Mouse (Mus musculus) hindbrain, embryonic 14.5 days (tissue): ENCODE data around the gene Trpm1. TPM values are rescaled to one million over a fixed set of nuclear protein-coding genes. Genes with fewer than 3 reads are reported as not detected.
A peak's percentile ranks its signal among the peaks of the same experiment; 100 is the strongest.

Source experiments
- ATAC-seq: fragments of 200-750 bp; cut with Nextera tagmentation; 2 replicates; pipeline ENCODE4 v1.8.0; 2017; ENCODE audit warnings: moderate number of reproducible peaks, mild to moderate bottlenecking, moderate TSS enrichment, moderate library complexity; ENCODE audit not compliant: low FRiP score
- DNase-seq: peaks from one replicate; pipeline ENCODE4 v3.0.0-alpha.2; 2015; ENCODE audit warnings: low spot score
- H3K27ac ChIP-seq: fragments of 300-500 bp; sonication (generic); 2 replicates; pipeline ENCODE4 v1.5.1; 2014; ENCODE audit warnings: mild to moderate bottlenecking, moderate library complexity
- H3K27me3 ChIP-seq: fragments of 300-500 bp; sonication (generic); 2 replicates; pipeline ENCODE4 v1.6.1; 2014; ENCODE audit warnings: mild to moderate bottlenecking, low read length, mixed read lengths; ENCODE audit not compliant: control insufficient read depth, insufficient read depth
- H3K36me3 ChIP-seq: fragments of 300-500 bp; sonication (generic); replicated peaks from 2 replicates; pipeline ENCODE4 v1.6.1; 2014; ENCODE audit not compliant: control insufficient read depth, insufficient read depth
- H3K4me1 ChIP-seq: fragments of 300-500 bp; sonication (generic); replicated peaks from 2 replicates; pipeline ENCODE4 v1.6.1; 2014; ENCODE audit warnings: antibody characterized with exemption, low read length, mixed read lengths; ENCODE audit not compliant: control insufficient read depth, insufficient read depth
- H3K4me2 ChIP-seq: fragments of 300-500 bp; sonication (generic); replicated peaks from 2 replicates; pipeline ENCODE4 v1.6.1; 2014; ENCODE audit warnings: mild to moderate bottlenecking, moderate library complexity
- H3K4me3 ChIP-seq: fragments of 300-500 bp; sonication (generic); replicated peaks from 2 replicates; pipeline ENCODE4 v1.5.1; 2014; ENCODE audit warnings: mild to moderate bottlenecking, low read length
- H3K9ac ChIP-seq: fragments of 300-500 bp; sonication (generic); 2 replicates; pipeline ENCODE4 v1.6.1; 2014
- H3K9me3 ChIP-seq: fragments of 300-500 bp; sonication (generic); 2 replicates; pipeline ENCODE4 v1.6.1; 2016; ENCODE audit warnings: low read length; ENCODE audit not compliant: control insufficient read depth
- WGBS: fragments of 180-500 bp; shearing (Covaris S2); extraction: QIAGEN DNeasy Blood & Tissue Kit; methylation state at CpG from one replicate; pipeline ENCODE4 v1.1.7; 2014; 5-methylcytosine and 5-hydroxymethylcytosine counted together
- polyA plus RNA-seq: library from polyadenylated mRNA; unstranded; fragments of >200 nt; fragmentation: Nextera tagmentation; extraction: Ambion mirVana; gene quantifications from 2 replicates; pipeline ENCODE4 v1.2.1, GENCODE M21; 2014

Trpm1 gene
- polyA plus RNA-seq, 1 experiment from 2014 or later, result 0.12 TPM

- no peak overlapping the region for H3K9ac ChIP-seq
- no peak overlapping the region for H3K27ac ChIP-seq
- H3K27me3 ChIP-seq, result no peaks in the 10 kb centered on the region
- no peaks in the 10 kb centered on the region for H3K36me3 ChIP-seq
- H3K4me1 ChIP-seq, result no peaks in the 10 kb centered on the region
- no peak for DNase-seq
- H3K4me2 ChIP-seq, result no peak overlapping the region
- H3K9me3 ChIP-seq, result no peaks in the 10 kb centered on the region
- H3K4me3 ChIP-seq, result no peak overlapping the region
- ATAC-seq, result no peak
- 70% methylated on average over 14 of the region's 14 CpGs for WGBS
Measured at GRCm38 (mm10) chr7:64192261-64192943, 38.8 kb downstream of the Trpm1 start.

GRCm38 (mm10) chr7:64193476-64193875, 39.8 kb downstream of the Trpm1 start:
- WGBS, result 45% methylated on average over 5 of the region's 5 CpGs
- no peak for DNase-seq

DNA sequence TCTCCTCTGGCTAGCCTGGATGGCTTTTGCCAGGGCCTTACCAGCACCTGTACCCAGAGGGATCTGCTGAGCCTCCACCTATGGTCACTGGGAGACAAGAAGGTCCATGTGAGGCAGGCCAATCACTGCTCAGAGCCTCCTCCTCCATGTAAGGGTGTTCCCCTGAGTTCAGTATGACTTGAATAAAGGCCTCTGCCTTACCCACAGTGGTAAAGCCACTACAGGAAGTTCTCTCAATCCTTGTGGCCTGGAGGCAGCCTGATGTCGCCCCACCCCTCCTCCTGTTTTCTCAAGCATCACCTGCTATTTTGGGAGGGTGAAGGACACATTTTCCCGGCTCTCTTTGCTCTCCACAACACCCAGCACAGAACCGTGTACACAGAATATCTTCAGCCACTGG, 42.5 kb downstream of the Trpm1 start:
- Histone ChIP-seq H3K4me2 (no peak overlapping the region), H3K27me3 (no peaks in the 10 kb centered on the region), H3K4me1 (no peaks in the 10 kb centered on the region), H3K27ac (no peak overlapping the region), H3K4me3 (no peak overlapping the region), H3K36me3 (no peaks in the 10 kb centered on the region), H3K9me3 (no peaks in the 10 kb centered on the region), H3K9ac (no peak overlapping the region)
- 78% methylated on average over 3 of the region's 3 CpGs for WGBS
- ATAC-seq, result no peak
- no peak for DNase-seq

More at GRCm38 (mm10) chr7:64193476-64193875, 39.8 kb downstream of the Trpm1 start:
- 0 out of 2 replicates have a peak, but pooled peaks have one; percentile 24 for ATAC-seq
- Histone ChIP-seq H3K9ac (no peak overlapping the region), H3K4me2 (no peak overlapping the region), H3K36me3 (no peaks in the 10 kb centered on the region), H3K27me3 (no peaks in the 10 kb centered on the region), H3K27ac (no peak overlapping the region), H3K4me3 (no peak overlapping the region), H3K9me3 (no peaks in the 10 kb centered on the region), H3K4me1 (no peaks in the 10 kb centered on the region)

DNA sequence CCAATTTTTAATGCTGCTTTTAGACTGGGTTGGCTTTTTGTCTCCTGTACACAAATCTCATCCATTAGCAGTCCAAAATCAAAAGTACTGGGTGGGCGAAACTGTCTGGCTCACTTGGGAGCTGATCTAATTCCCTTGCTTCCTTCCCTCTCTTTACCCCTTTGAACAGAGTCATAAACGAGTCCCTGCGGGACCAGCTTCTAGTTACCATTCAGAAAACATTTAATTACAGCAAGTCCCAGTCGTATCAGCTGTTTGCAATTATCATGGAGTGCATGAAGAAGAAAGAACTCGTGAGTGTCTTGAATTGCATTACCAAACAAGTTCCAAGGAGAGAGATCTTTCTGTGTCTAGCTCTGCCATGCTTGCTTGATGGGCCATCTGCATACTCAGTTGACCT, 55.1 kb downstream of the Trpm1 start:
- WGBS, result 77% methylated on average over 5 of the region's 5 CpGs
- ATAC-seq (no peak), DNase-seq (no peak)

DNA sequence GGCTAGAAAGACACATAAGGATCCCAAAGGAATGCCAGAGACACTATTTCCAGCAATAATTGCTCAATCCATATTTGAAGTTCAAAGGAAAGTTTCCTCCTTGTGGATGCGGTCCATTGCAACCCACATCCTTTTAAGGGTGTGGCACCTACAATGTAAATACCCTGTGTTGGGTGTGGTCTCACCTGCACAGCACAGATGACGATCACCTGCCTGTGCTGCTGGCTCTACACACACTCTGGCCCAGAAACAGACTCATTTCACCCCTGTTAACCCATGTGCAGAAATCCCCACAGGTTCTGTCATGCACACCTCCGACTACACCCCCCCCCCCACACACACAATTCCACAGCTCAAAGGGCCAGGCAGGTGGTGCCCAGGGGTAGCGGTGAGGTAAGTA, 59.2 kb downstream of the Trpm1 start:
- Histone ChIP-seq H3K4me1 (no peaks in the 10 kb centered on the region), H3K9me3 (no peaks in the 10 kb centered on the region), H3K27ac (no peak overlapping the region), H3K4me3 (no peak overlapping the region), H3K27me3 (no peaks in the 10 kb centered on the region), H3K9ac (no peak overlapping the region), H3K4me2 (no peak overlapping the region), H3K36me3 (no peaks in the 10 kb centered on the region)
- DNase-seq, result no peak
- 91% methylated on average over 4 of the region's 4 CpGs for WGBS
- no peak for ATAC-seq

More for the DNA sequence above, 55.1 kb downstream of the Trpm1 start:
- Histone ChIP-seq H3K27ac (no peak overlapping the region), H3K36me3 (no peaks in the 10 kb centered on the region), H3K27me3 (no peaks in the 10 kb centered on the region), H3K9ac (no peak overlapping the region), H3K4me3 (no peak overlapping the region), H3K4me2 (no peak overlapping the region), H3K4me1 (no peaks in the 10 kb centered on the region), H3K9me3 (no peaks in the 10 kb centered on the region)

- WGBS, result 77% methylated on average over 4 of the region's 4 CpGs
- DNase-seq, result no peak
- Histone ChIP-seq H3K27me3 (no peaks in the 10 kb centered on the region), H3K27ac (no peak overlapping the region), H3K4me1 (no peaks in the 10 kb centered on the region), H3K9ac (no peak overlapping the region), H3K4me2 (no peak overlapping the region), H3K9me3 (no peaks in the 10 kb centered on the region), H3K36me3 (no peaks in the 10 kb centered on the region), H3K4me3 (no peak overlapping the region)
- no peak for ATAC-seq
Measured at GRCm38 (mm10) chr7:64214066-64214465, 60.4 kb downstream of the Trpm1 start.

DNA sequence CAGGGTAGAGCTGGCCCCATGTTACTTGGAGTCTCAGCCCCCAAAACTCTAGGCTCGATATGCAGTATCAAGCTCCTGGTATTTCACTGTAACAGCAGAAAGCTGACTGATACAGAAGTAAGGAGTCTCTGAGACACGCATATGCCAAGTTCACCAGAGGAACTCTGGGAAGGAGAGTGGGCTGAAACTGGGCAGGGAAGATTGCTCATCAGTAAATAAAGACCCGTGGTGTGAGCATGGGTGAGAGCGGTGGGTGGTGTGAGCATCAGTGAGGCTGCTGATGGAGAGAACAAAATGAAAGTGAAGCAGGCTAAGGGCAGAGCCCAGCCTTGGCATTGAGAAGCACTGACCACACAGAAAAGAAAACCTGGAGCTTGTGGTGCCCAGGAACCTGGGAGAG, 62.0 kb downstream of the Trpm1 start:
- no peak for DNase-seq
- WGBS, result 86% methylated on average over 4 of the region's 4 CpGs
- no peaks in the 10 kb centered on the region for H3K4me1 ChIP-seq

GRCm38 (mm10) chr7:64217428-64217827, 63.8 kb downstream of the Trpm1 start:
- no peak for ATAC-seq
- Histone ChIP-seq H3K36me3 (no peaks in the 10 kb centered on the region), H3K4me2 (no peak overlapping the region), H3K27ac (no peak overlapping the region), H3K9me3 (no peaks in the 10 kb centered on the region), H3K27me3 (no peaks in the 10 kb centered on the region), H3K4me3 (no peak overlapping the region), H3K4me1 (no peaks in the 10 kb centered on the region), H3K9ac (no peak overlapping the region)
- DNase-seq, result no peak
- 96% methylated on average over 7 of the region's 7 CpGs for WGBS

More for the DNA sequence above, 62.0 kb downstream of the Trpm1 start:
- Histone ChIP-seq H3K36me3 (no peaks in the 10 kb centered on the region), H3K9ac (no peak overlapping the region), H3K27me3 (no peaks in the 10 kb centered on the region), H3K9me3 (no peaks in the 10 kb centered on the region), H3K4me2 (no peak overlapping the region), H3K27ac (no peak overlapping the region), H3K4me3 (no peak overlapping the region)
- no peak for ATAC-seq

DNA sequence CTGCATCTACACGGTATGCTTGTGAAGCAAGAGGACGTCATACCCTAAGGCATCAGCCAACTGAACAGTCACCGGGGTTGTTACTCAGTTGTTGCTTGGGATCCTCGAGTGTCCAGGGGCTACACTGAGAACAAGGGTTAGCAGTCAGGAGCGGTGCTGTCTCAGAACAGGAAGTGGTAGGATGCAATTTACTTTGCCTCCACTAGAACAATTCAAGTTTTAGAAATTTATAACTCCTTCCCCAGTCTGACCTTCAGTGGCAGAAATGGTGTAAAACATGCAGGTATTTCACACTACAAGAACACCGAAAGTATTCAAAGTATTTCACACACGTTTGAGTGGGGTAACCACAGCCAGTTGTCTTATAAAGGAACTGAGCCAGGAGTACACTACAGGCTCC, 66.1 kb downstream of the Trpm1 start:
- H3K27me3 ChIP-seq, result no peaks in the 10 kb centered on the region
- H3K9ac ChIP-seq, result no peak overlapping the region
- no peak for DNase-seq
- no peak overlapping the region for H3K4me2 ChIP-seq
- no peak overlapping the region for H3K27ac ChIP-seq
- H3K4me3 ChIP-seq, result no peak overlapping the region
- H3K4me1 ChIP-seq, result no peaks in the 10 kb centered on the region
- no peak for ATAC-seq
- no peaks in the 10 kb centered on the region for H3K36me3 ChIP-seq
- 88% methylated on average over 7 of the region's 7 CpGs for WGBS
- H3K9me3 ChIP-seq, result no peaks in the 10 kb centered on the region

DNA sequence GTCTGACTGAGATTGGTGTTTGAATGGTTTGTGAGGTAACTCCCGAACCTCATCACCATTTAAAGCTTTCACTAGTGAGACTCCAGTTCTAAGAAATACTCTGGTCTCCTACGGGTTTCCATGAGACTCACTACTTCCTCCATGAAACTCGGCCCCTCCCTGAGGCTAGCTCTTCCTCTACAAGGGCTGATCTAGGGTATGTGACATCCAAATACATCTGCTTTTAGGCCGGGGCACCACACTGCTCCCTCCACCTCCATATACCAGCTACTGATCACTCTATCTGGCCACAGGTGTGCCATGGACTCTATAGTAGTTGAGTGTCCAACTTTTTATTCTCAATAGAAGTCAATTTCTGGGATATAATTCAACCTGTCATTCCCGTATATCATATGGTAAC, 69.6 kb downstream of the Trpm1 start:
- WGBS, result 86% methylated on average over 5 of the region's 5 CpGs
- Histone ChIP-seq H3K9ac (no peak overlapping the region), H3K4me3 (no peak overlapping the region), H3K36me3 (no peaks in the 10 kb centered on the region), H3K4me1 (no peaks in the 10 kb centered on the region), H3K4me2 (no peak overlapping the region), H3K27ac (no peak overlapping the region), H3K9me3 (no peaks in the 10 kb centered on the region), H3K27me3 (no peaks in the 10 kb centered on the region)
- DNase-seq, result no peak
- no peak for ATAC-seq
